Mouse (Mus musculus) G1E (cell line): ENCODE data around the gene Il33. TPM values are rescaled to one million over a fixed set of nuclear protein-coding genes. Genes with fewer than 3 reads are reported as not detected.

ENCODE experiments used
- ATAC-seq: 2 replicates; pipeline ENCODE4 v1.8.0; 2016; ENCODE audit warnings: mild to moderate bottlenecking; ENCODE audit not compliant: insufficient number of reproducible peaks, poor library complexity, low FRiP score, severe bottlenecking; ENCODE audit errors: extremely low read depth
- DNase-seq: peaks from one replicate; pipeline ENCODE4 v3.0.0; 2012; ENCODE audit warnings: low spot score
- H3K27me3 ChIP-seq: 2 replicates; pipeline ENCODE4 v1.6.1; 2012; ENCODE audit warnings: mild to moderate bottlenecking, low read length, inconsistent platforms; ENCODE audit not compliant: insufficient read depth
- H3K36me3 ChIP-seq: replicated peaks from 2 replicates; pipeline ENCODE3; 2012; ENCODE audit warnings: mild to moderate bottlenecking, inconsistent platforms
- H3K4me1 ChIP-seq: 2 replicates; pipeline ENCODE4 v1.6.1; 2012; ENCODE audit warnings: low read depth, low read length, inconsistent platforms, mixed read lengths; ENCODE audit not compliant: insufficient read depth
- H3K4me3 ChIP-seq: 2 replicates; pipeline ENCODE4 v1.5.1; 2012; ENCODE audit warnings: low read depth, mild to moderate bottlenecking, inconsistent platforms, low read length, moderate library complexity, mixed read lengths
- H3K9me3 ChIP-seq: replicated peaks from 2 replicates; pipeline ENCODE4 v1.6.1; 2012; ENCODE audit warnings: inconsistent platforms
- CTCF ChIP-seq: IDR thresholded peaks from 2 replicates; pipeline ENCODE4 v1.5.1; 2012; ENCODE audit warnings: low read depth, low read length, inconsistent platforms, mixed read lengths
- GATA1 ChIP-seq: IDR thresholded peaks from 2 replicates; pipeline ENCODE4 v1.6.1; 2012; ENCODE audit warnings: borderline replicate concordance, low read length, inconsistent platforms, mixed read lengths
- GATA2 ChIP-seq: IDR thresholded peaks from 2 replicates; pipeline ENCODE4 v1.6.1; 2012; ENCODE audit warnings: low read depth, low read length, inconsistent platforms, borderline replicate concordance
- POLR2AphosphoS5 ChIP-seq: IDR thresholded peaks from 2 replicates; pipeline ENCODE4 v1.6.1; 2012; ENCODE audit warnings: low read depth, low read length, inconsistent platforms; ENCODE audit not compliant: insufficient replicate concordance
- TAL1 ChIP-seq: conservative IDR thresholded peaks from 2 replicates; pipeline ENCODE4 v1.6.1; 2012; ENCODE audit warnings: low read depth, low read length, inconsistent platforms, mixed read lengths
- polyA plus RNA-seq: library from polyadenylated mRNA; stranded (reverse); fragments of >175 nt; gene quantifications from 2 replicates; pipeline ENCODE4 v1.2.3, GENCODE M21; 2012
- total RNA-seq, 2 experiments: library from RNA; stranded (forward) in 1 of 2; stranded (reverse) in 1 of 2; fragments of 200-1000 nt in 1 of 2; fragments of >200 nt in 1 of 2; fragmentation: Nextera tagmentation in 1 of 2; gene quantifications; 2 replicates each; pipeline ENCODE4 v1.2.3; 2014 to 2017

Il33 gene
- total and polyA plus RNA-seq, 3 experiments, result 0.03 to 0.60 (median 0.49) TPM

- DNase-seq (no peak), ATAC-seq (no peak)
- Histone ChIP-seq H3K36me3 (no peaks in the 10 kb centered on the region), H3K4me3 (no peak within 1 kb of the TSS), H3K9me3 (no peaks in the 10 kb centered on the region), H3K4me1 (no peaks in the 10 kb centered on the region), H3K27me3 (peaks cover 22% of the 10 kb centered on the region)
- TF ChIP-seq TAL1 (no peak), GATA2 (no peak), CTCF (no peak), GATA1 (no peak), POLR2AphosphoS5 (no peak)
Measured at GRCm38 (mm10) chr19:30003621-30004020, 78.7 kb downstream of the Il33 start, which contains the start of gene Trpd52l3. Gene Trpd52l3, plus strand, starts transcription at chr19:30003790.

- no peak overlapping the region for H3K4me3 ChIP-seq
- TF ChIP-seq TAL1 (no peak), GATA1 (no peak)
- ATAC-seq, result no peak
- no peak for DNase-seq
- H3K4me1 ChIP-seq, result no peaks in the 10 kb centered on the region
- H3K36me3 ChIP-seq, result no peaks in the 10 kb centered on the region
- H3K9me3 ChIP-seq, result no peaks in the 10 kb centered on the region
- peaks cover 35% of the 10 kb centered on the region for H3K27me3 ChIP-seq
Measured at GRCm38 (mm10) chr19:30006371-30006770, 81.5 kb downstream of the Il33 start.

Other genes starting within 250 kb of the Il33 start
- not detected in 2 replicates for gene Mlana, start 227.3 kb upstream of the Il33 start, total RNA-seq (2014; fragmentation: Nextera tagmentation)
- 0.46 TPM in 1 of 2 replicates, not detected in the other for gene Mlana, start 227.3 kb upstream of the Il33 start, total RNA-seq (2017)
- gene Mlana, start 227.3 kb upstream of the Il33 start, polyA plus RNA-seq, result not detected in 2 replicates
- gene 9930021J03Rik, start 119.1 kb upstream of the Il33 start, total RNA-seq (2014; fragmentation: Nextera tagmentation), result 47.5 TPM in 2 replicates
- 13.0 and 15.1 TPM in 2 replicates for gene 9930021J03Rik, start 119.1 kb upstream of the Il33 start, total RNA-seq (2017)
- 1.7 and 2.1 TPM in 2 replicates for gene 9930021J03Rik, start 119.1 kb upstream of the Il33 start, polyA plus RNA-seq
- 13.8 and 17.2 TPM in 2 replicates for gene Ranbp6, start 112.1 kb upstream of the Il33 start, total RNA-seq (2014; fragmentation: Nextera tagmentation)
- gene Ranbp6, start 112.1 kb upstream of the Il33 start, total RNA-seq (2017), result 28.2 and 30.2 TPM in 2 replicates
- 0.84 and 1.9 TPM in 2 replicates for gene Ranbp6, start 112.1 kb upstream of the Il33 start, polyA plus RNA-seq
- gene Trpd52l3, start 78.7 kb downstream of the Il33 start, total RNA-seq (2014; fragmentation: Nextera tagmentation), result not detected in 2 replicates
- gene Trpd52l3, start 78.7 kb downstream of the Il33 start, total RNA-seq (2017), result 0.05 TPM in 1 of 2 replicates, not detected in the other
- gene Trpd52l3, start 78.7 kb downstream of the Il33 start, polyA plus RNA-seq, result not detected in 2 replicates
- gene Uhrf2, start 105.4 kb downstream of the Il33 start, total RNA-seq (2014; fragmentation: Nextera tagmentation), result 110 and 137 TPM in 2 replicates
- 79.4 and 91.5 TPM in 2 replicates for gene Uhrf2, start 105.4 kb downstream of the Il33 start, total RNA-seq (2017)
- gene Uhrf2, start 105.4 kb downstream of the Il33 start, polyA plus RNA-seq, result 13.5 and 19.4 TPM in 2 replicates